8 mouse cellular contexts compared by ENCODE assay signal in genomic region chr13:51793425-51793891, GRCm38 (mm10). TPM values are rescaled to one million over a fixed set of nuclear protein-coding genes. Genes with fewer than 3 reads are reported as not detected.
DNase-seq lines count a peak whose midpoint lies in the region; ATAC-seq and TF ChIP-seq lines count a peak whose summit lies in the region.

Sema4d (minus strand) TSS chr13:51793747.

- no peak for ATAC-seq in activated CD4-positive, CD25-positive, alpha-beta regulatory T cell, adult 4 months
- peak; percentile 64 for ATAC-seq in hindbrain, postnatal 0 days
- peak; percentile 60 for ATAC-seq in megakaryocyte, adult 5-6 weeks (ENCODE audit: poor library complexity, severe bottlenecking)

- 3% methylated on average over 26 of the region's 52 CpGs for WGBS in hindbrain, postnatal 0 days

- no peaks in the 10 kb centered on the region for H3K36me3 ChIP-seq in hindbrain, postnatal 0 days (ENCODE audit: insufficient read depth, low read length)

- peak within 1 kb of the TSS; percentile 72 for H3K27ac ChIP-seq in hindbrain, postnatal 0 days

- intact Hi-C loops in left cerebral cortex, postnatal 10 days (cut with DNase I): loop anchor here (5.0 kb wide), 1 partner anchor 56 kb away; no protein-coding TSS in a partner anchor

- DNase-seq in cerebellum, postnatal 10 days: peak; percentile 94
- no peak for DNase-seq in gastrocnemius, adult 8-10 months (ENCODE audit: low spot score in 2 of 2)
- DNase-seq in hindbrain, postnatal 0 days (ENCODE audit: low spot score): peak; percentile 91
- peak in 1 of 2 experiments; percentile 82 for DNase-seq in left cerebral cortex, postnatal 10 days (ENCODE audit: extremely low spot score in 1 of 2, low spot score in 2 of 2)
- DNase-seq in right cerebral cortex, postnatal 10 days (ENCODE audit: low spot score in 2 of 2): peak; percentile 83 to 85
- peak; percentile 57 for DNase-seq in urinary bladder, postnatal 25 days (ENCODE audit: low spot score)

- H3K9me3 ChIP-seq in hindbrain, postnatal 0 days (ENCODE audit: low read length): no peaks in the 10 kb centered on the region

- TF ChIP-seq CTCF in hindbrain, postnatal 0 days (IDR thresholded peaks at IDR 0.05; ENCODE audit: low read depth): no peak

- H3K9ac ChIP-seq in hindbrain, postnatal 0 days (replicated peaks; ENCODE audit: low read length): peak within 1 kb of the TSS; percentile 81

- peak within 1 kb of the TSS; percentile 80 for H3K4me2 ChIP-seq in hindbrain, postnatal 0 days (ENCODE audit: low read depth, low read length)

- no peaks in the 10 kb centered on the region for H3K27me3 ChIP-seq in hindbrain, postnatal 0 days (ENCODE audit: insufficient read depth, low read length)

- H3K4me3 ChIP-seq in hindbrain, postnatal 0 days (ENCODE audit: low read length): peak within 1 kb of the TSS; percentile 80

- H3K4me1 ChIP-seq in hindbrain, postnatal 0 days (ENCODE audit: insufficient read depth, low read length): peaks cover 25% of the 10 kb centered on the region

RNA-seq across cellular contexts. Expression of gene Sema4d, which starts in this region (rescaled TPM):
- 100 to 1,000 TPM; 127 to 150 TPM for polyA plus RNA-seq in activated CD4-positive, CD25-positive, alpha-beta regulatory T cell, adult 4 months (2017; shearing (Covaris generic))
- 100 to 1,000 TPM; 127 to 151 (median 139) TPM for total RNA-seq in gastrocnemius, adult 8-10 months (2022)
- total RNA-seq in hindbrain, postnatal 0 days (2014; rRNA removed): 19.7 and 33.1 TPM in 2 replicates
- 13.7 and 15.0 TPM in 2 replicates for polyA plus RNA-seq in hindbrain, postnatal 0 days (2015; fragmentation: Nextera tagmentation; extraction: Ambion mirVana)
- 10 to 100 TPM; 66.1 to 77.0 TPM for total RNA-seq in left cerebral cortex, postnatal 10 days (2021)
- 99.8 and 110 TPM in 2 replicates for total RNA-seq in megakaryocyte, adult 5-6 weeks (2015)
- total RNA-seq in megakaryocyte, adult 5-6 weeks (2017): 54.1 and 66.6 TPM in 2 replicates

Comparison
In these comparisons a context has a peak if more than half of its experiments do, and no peak if none do; other contexts are left out.
1. DNase-seq: peak in cerebellum, postnatal 10 days (2 of 2), hindbrain, postnatal 0 days (single experiment), right cerebral cortex, postnatal 10 days (2 of 2) and urinary bladder, postnatal 25 days (single experiment); none in gastrocnemius, adult 8-10 months (0 of 2).